Mouse (Mus musculus): ENCODE measurements around the gene Hist1h2bh. TPM values are rescaled to one million over a fixed set of nuclear protein-coding genes. Genes with fewer than 3 reads are reported as not detected.
"Not testable (repeated sequence)": the region's sequence is repeated elsewhere in the genome, so short reads cannot be mapped to it uniquely, and the experiment has no call there.

Hist1h2bh gene
- polyA plus RNA-seq, 1 experiment from 2014 or later, result not detected

- ATAC-seq (peak; percentile 90), DNase-seq (ENCODE audit: low spot score) (peak; percentile 99)
- not testable (repeated sequence) for H3K36me3 ChIP-seq (ENCODE audit: insufficient read depth, low read length); H3K27me3 ChIP-seq (replicated peaks; ENCODE audit: insufficient read depth, low read length); H3K4me1 ChIP-seq (ENCODE audit: insufficient read depth, low read depth, low read length); H3K9me3 ChIP-seq (ENCODE audit: low read length)
- Histone ChIP-seq H3K4me2 (replicated peaks; ENCODE audit: low read depth, low read length) (peak within 1 kb of the TSS; percentile 70), H3K9ac (replicated peaks; ENCODE audit: low read depth) (peak within 1 kb of the TSS; percentile 51), H3K27ac (ENCODE audit: low read length) (peak within 1 kb of the TSS; percentile 91), H3K4me3 (ENCODE audit: low read depth, low read length) (peak within 1 kb of the TSS; percentile 38)
- under 1% methylated on average over 42 of the region's 67 CpGs for WGBS
- 0 out of 2 replicates have a peak, but pooled peaks have one; percentile 17 for TF ChIP-seq CTCF (IDR thresholded peaks at IDR 0.05)
Observed at GRCm38 (mm10) chr13:23561883-23562659, 18.9 kb upstream of the Hist1h2bh start, which contains the start of gene Hist1h3e. Gene Hist1h3e, minus strand, starts transcription at chr13:23562369.

- not testable (repeated sequence) for H3K4me3 ChIP-seq (ENCODE audit: low read depth, low read length)
- WGBS, result 0% methylated on average over 2 of the region's 5 CpGs
Observed at GRCm38 (mm10) chr13:23561531-23561882, 18.3 kb upstream of the Hist1h2bh start.

GRCm38 (mm10) chr13:23560699-23561098 is 17.5 kb upstream of the Hist1h2bh start:
- not testable (repeated sequence) for ATAC-seq; H3K9ac ChIP-seq (replicated peaks; ENCODE audit: low read depth); H3K27ac ChIP-seq (ENCODE audit: low read length)

More at GRCm38 (mm10) chr13:23561531-23561882, 18.3 kb upstream of the Hist1h2bh start:
- DNase-seq (ENCODE audit: low spot score); H3K9ac ChIP-seq (replicated peaks; ENCODE audit: low read depth); H3K27ac ChIP-seq (ENCODE audit: low read length); H3K4me1 ChIP-seq (ENCODE audit: insufficient read depth, low read depth, low read length); H3K9me3 ChIP-seq (ENCODE audit: low read length); H3K27me3 ChIP-seq (replicated peaks; ENCODE audit: insufficient read depth, low read length); ATAC-seq; H3K36me3 ChIP-seq (ENCODE audit: insufficient read depth, low read length): not testable (repeated sequence)
- H3K4me2 ChIP-seq (replicated peaks; ENCODE audit: low read depth, low read length), result peak overlapping the region; percentile 70

GRCm38 (mm10) chr13:23556906-23557305 is 13.7 kb upstream of the Hist1h2bh start:
- no peak overlapping the region for H3K4me3 ChIP-seq (ENCODE audit: low read depth, low read length)
- no peak for DNase-seq (ENCODE audit: low spot score)
- H3K4me2 ChIP-seq (replicated peaks; ENCODE audit: low read depth, low read length), result no peak overlapping the region
- H3K9me3 ChIP-seq (ENCODE audit: low read length), result no peaks in the 10 kb centered on the region
- H3K27me3 ChIP-seq (replicated peaks; ENCODE audit: insufficient read depth, low read length), result no peaks in the 10 kb centered on the region
- TF ChIP-seq CTCF (IDR thresholded peaks at IDR 0.05), result no peak
- no peak for TF ChIP-seq EP300 (IDR thresholded peaks at IDR 0.05)
- WGBS, result 54% methylated on average over 3 of the region's 3 CpGs
- no peak overlapping the region for H3K9ac ChIP-seq (replicated peaks; ENCODE audit: low read depth)
- no peak for ATAC-seq
- H3K4me1 ChIP-seq (ENCODE audit: insufficient read depth, low read depth, low read length), result no peaks in the 10 kb centered on the region
- H3K36me3 ChIP-seq (ENCODE audit: insufficient read depth, low read length), result no peaks in the 10 kb centered on the region
- H3K27ac ChIP-seq (ENCODE audit: low read length), result peak overlapping the region; percentile 26; the same call in 1 of the 2 replicates

More at GRCm38 (mm10) chr13:23560699-23561098, 17.5 kb upstream of the Hist1h2bh start:
- H3K9me3 ChIP-seq (ENCODE audit: low read length); H3K36me3 ChIP-seq (ENCODE audit: insufficient read depth, low read length); H3K4me1 ChIP-seq (ENCODE audit: insufficient read depth, low read depth, low read length); H3K4me3 ChIP-seq (ENCODE audit: low read depth, low read length); H3K4me2 ChIP-seq (replicated peaks; ENCODE audit: low read depth, low read length); H3K27me3 ChIP-seq (replicated peaks; ENCODE audit: insufficient read depth, low read length): not testable (repeated sequence)
- WGBS, result 13% methylated on average over 2 of the region's 2 CpGs
- DNase-seq (ENCODE audit: low spot score), result peak; percentile 4

- TF ChIP-seq CTCF (IDR thresholded peaks at IDR 0.05), result no peak
- TF ChIP-seq EP300 (IDR thresholded peaks at IDR 0.05), result peak; percentile 65; the same call in 1 of the 2 replicates
- Histone ChIP-seq H3K9me3 (ENCODE audit: low read length) (no peaks in the 10 kb centered on the region), H3K27ac (ENCODE audit: low read length) (peak overlapping the region; percentile 94), H3K9ac (replicated peaks; ENCODE audit: low read depth) (peak overlapping the region; percentile 66), H3K4me2 (replicated peaks; ENCODE audit: low read depth, low read length) (peak overlapping the region; percentile 98), H3K4me3 (ENCODE audit: low read depth, low read length) (peak overlapping the region; percentile 56), H3K36me3 (ENCODE audit: insufficient read depth, low read length) (no peaks in the 10 kb centered on the region), H3K27me3 (replicated peaks; ENCODE audit: insufficient read depth, low read length) (no peaks in the 10 kb centered on the region), H3K4me1 (ENCODE audit: insufficient read depth, low read depth, low read length) (no peaks in the 10 kb centered on the region)
- WGBS, result under 1% methylated on average over 18 of the region's 18 CpGs
- ATAC-seq (peak; percentile 70), DNase-seq (ENCODE audit: low spot score) (peak; percentile 98)
Observed at GRCm38 (mm10) chr13:23555839-23556416, 12.7 kb upstream of the Hist1h2bh start.

GRCm38 (mm10) chr13:23554925-23555838 is 12.0 kb upstream of the Hist1h2bh start:
- DNase-seq (ENCODE audit: low spot score), result peak; percentile 93
- Histone ChIP-seq H3K36me3 (ENCODE audit: insufficient read depth, low read length) (no peaks in the 10 kb centered on the region), H3K9ac (replicated peaks; ENCODE audit: low read depth) (peak overlapping the region; percentile 66), H3K27me3 (replicated peaks; ENCODE audit: insufficient read depth, low read length) (no peaks in the 10 kb centered on the region), H3K4me1 (ENCODE audit: insufficient read depth, low read depth, low read length) (no peaks in the 10 kb centered on the region), H3K4me3 (ENCODE audit: low read depth, low read length) (peak overlapping the region; percentile 56), H3K4me2 (replicated peaks; ENCODE audit: low read depth, low read length) (peak overlapping the region; percentile 98), H3K27ac (ENCODE audit: low read length) (peak overlapping the region; percentile 94), H3K9me3 (ENCODE audit: low read length) (no peaks in the 10 kb centered on the region)
- ATAC-seq, result peak; percentile 81
- WGBS, result 1% methylated on average over 53 of the region's 54 CpGs
- no peak for TF ChIP-seq CTCF (IDR thresholded peaks at IDR 0.05)
- TF ChIP-seq EP300 (IDR thresholded peaks at IDR 0.05), result no peak

All from lung, postnatal 0 days (tissue).